20 mouse cellular contexts compared by ENCODE assay signal in genomic region chr17:13052124-13052813, GRCm38 (mm10). TPM values are rescaled to one million over a fixed set of nuclear protein-coding genes. Genes with fewer than 3 reads are reported as not detected.
DNase-seq lines count a peak whose midpoint lies in the region; ATAC-seq and TF ChIP-seq lines count a peak whose summit lies in the region.
"Not testable (repeated sequence)": the region's sequence is repeated elsewhere in the genome, so short reads cannot be mapped to it uniquely, and the experiment has no call there.
"Had no signal": no experiment of that assay in that cellular context is flagged by ENCODE, and none has a peak within 500 bp of the region (broad histone marks: within the 10 kb centered on the region; RNA-seq: fewer than 3 reads in every experiment).

Gene Gpr31b, minus strand, starts transcription at chr17:13052296.

- DNase-seq in forebrain, postnatal 0 days; heart, postnatal 0 days (ENCODE audit: low spot score); hindbrain, postnatal 0 days (ENCODE audit: low spot score): not testable (repeated sequence)
- DNase-seq in heart, adult 8-10 months (ENCODE audit: low spot score) = peak; percentile 48

- not testable (repeated sequence) for H3K4me2 ChIP-seq in forebrain, postnatal 0 days (ENCODE audit: low read depth); heart, postnatal 0 days (ENCODE audit: low read depth, low read length); hindbrain, postnatal 0 days (ENCODE audit: low read depth, low read length); lung, embryonic 15.5 days; stomach, embryonic 16.5 days (ENCODE audit: low read depth, low read length)

- not testable (repeated sequence) for H3K36me3 ChIP-seq in forebrain, postnatal 0 days (ENCODE audit: insufficient read depth); heart, postnatal 0 days (replicated peaks; ENCODE audit: control insufficient read depth, insufficient read depth, low read length); hindbrain, postnatal 0 days (ENCODE audit: insufficient read depth, low read length); lung, embryonic 15.5 days; stomach, embryonic 16.5 days (ENCODE audit: control insufficient read depth, insufficient read depth, low read length)

- not testable (repeated sequence) for H3K9me3 ChIP-seq in forebrain, postnatal 0 days (ENCODE audit: low read length); heart, postnatal 0 days (replicated peaks; ENCODE audit: control insufficient read depth, low read length); hindbrain, postnatal 0 days (ENCODE audit: low read length); lung, embryonic 15.5 days; stomach, embryonic 16.5 days (replicated peaks; ENCODE audit: control insufficient read depth, low read length)

- H3K27me3 ChIP-seq in forebrain, postnatal 0 days (ENCODE audit: insufficient read depth, low read length); heart, postnatal 0 days (ENCODE audit: control insufficient read depth, insufficient read depth, low read length); hindbrain, postnatal 0 days (ENCODE audit: insufficient read depth, low read length); lung, embryonic 15.5 days; stomach, embryonic 16.5 days (ENCODE audit: control insufficient read depth, insufficient read depth, low read length): not testable (repeated sequence)

- 50% methylated on average over 1 of the region's 8 CpGs for WGBS in forebrain, postnatal 0 days
- no CpG with 5 or more reads among the region's 8 CpGs for WGBS in heart, postnatal 0 days
- 29% methylated on average over 1 of the region's 8 CpGs for WGBS in hindbrain, postnatal 0 days
- 79% methylated on average over 2 of the region's 8 CpGs for whole genome bisulfite sequencing in lung, embryonic 15.5 days
- WGBS in stomach, embryonic 16.5 days = no CpG with 5 or more reads among the region's 8 CpGs

- not testable (repeated sequence) for TF ChIP-seq EP300 in heart, postnatal 0 days (IDR thresholded peaks at IDR 0.05; ENCODE audit: low read depth)

- not testable (repeated sequence) for H3K27ac ChIP-seq in forebrain, postnatal 0 days (ENCODE audit: low read depth, low read length); heart, postnatal 0 days (ENCODE audit: low read depth); hindbrain, postnatal 0 days; lung, embryonic 15.5 days; stomach, embryonic 16.5 days (ENCODE audit: low read length)

- not testable (repeated sequence) for H3K9ac ChIP-seq in forebrain, postnatal 0 days; heart, postnatal 0 days (replicated peaks; ENCODE audit: low read depth, low read length); hindbrain, postnatal 0 days (replicated peaks; ENCODE audit: low read length); lung, embryonic 15.5 days; stomach, embryonic 16.5 days (ENCODE audit: low read length)

- H3K4me1 ChIP-seq in forebrain, postnatal 0 days (ENCODE audit: insufficient read depth); heart, postnatal 0 days (ENCODE audit: control insufficient read depth, insufficient read depth); hindbrain, postnatal 0 days (ENCODE audit: insufficient read depth, low read length); lung, embryonic 15.5 days; stomach, embryonic 16.5 days (ENCODE audit: control insufficient read depth, insufficient read depth, low read length): not testable (repeated sequence)

- ATAC-seq in forebrain, postnatal 0 days = peak; percentile 42; the same call in 1 of the 2 replicates
- ATAC-seq in heart, postnatal 0 days (ENCODE audit: insufficient read depth, low read depth) = peak; percentile 53
- peak; percentile 65 for ATAC-seq in hindbrain, postnatal 0 days
- peak; percentile 58 for ATAC-seq in lung, embryonic 15.5 days (ENCODE audit: borderline replicate concordance, extremely low read depth, low FRiP score, low TSS enrichment)
- ATAC-seq in megakaryocyte, adult 5-6 weeks (ENCODE audit: poor library complexity, severe bottlenecking) = peak; percentile 73
- peak; percentile 73; the same call in 1 of the 2 replicates for ATAC-seq in stomach, embryonic 16.5 days (ENCODE audit: insufficient read depth, low FRiP score)

- not testable (repeated sequence) for TF ChIP-seq CTCF in forebrain, postnatal 0 days (IDR thresholded peaks at IDR 0.05; ENCODE audit: low read depth); heart, postnatal 0 days (IDR thresholded peaks at IDR 0.05; ENCODE audit: low read depth); hindbrain, postnatal 0 days (IDR thresholded peaks at IDR 0.05; ENCODE audit: low read depth)

- H3K4me3 ChIP-seq in forebrain, postnatal 0 days (ENCODE audit: low read depth, low read length); heart, postnatal 0 days (ENCODE audit: low read depth, low read length); hindbrain, postnatal 0 days (ENCODE audit: low read length); lung, embryonic 15.5 days; stomach, embryonic 16.5 days (replicated peaks; ENCODE audit: low read length): not testable (repeated sequence)

RNA-seq across cellular contexts. Expression of gene Gpr31b, which starts in this region (rescaled TPM):
- total RNA-seq in forebrain, postnatal 0 days (2014; rRNA removed) = 1.6 TPM in 1 of 2 replicates, not detected in the other
- not detected in 2 replicates for polyA plus RNA-seq in forebrain, postnatal 0 days (2015; fragmentation: Nextera tagmentation; extraction: Ambion mirVana)
- total RNA-seq in heart, adult 8-10 months (2022) = not detected
- not detected in 2 replicates for total RNA-seq in heart, postnatal 0 days (2014; rRNA removed; ENCODE audit: low replicate concordance)
- not detected in 2 replicates for polyA plus RNA-seq in heart, postnatal 0 days (2015; fragmentation: Nextera tagmentation; extraction: Ambion mirVana)
- total RNA-seq in hindbrain, postnatal 0 days (2014; rRNA removed) = 0.73 TPM in 1 of 2 replicates, not detected in the other
- polyA plus RNA-seq in hindbrain, postnatal 0 days (2015; fragmentation: Nextera tagmentation; extraction: Ambion mirVana) = not detected in 2 replicates
- polyA plus RNA-seq in lung, embryonic 15.5 days (2015; fragmentation: Nextera tagmentation; extraction: Ambion mirVana) = 0.26 TPM in 1 of 2 replicates, not detected in the other
- not detected in 2 replicates for total RNA-seq in megakaryocyte, adult 5-6 weeks (2015)
- 0.81 TPM in 1 of 2 replicates, not detected in the other for total RNA-seq in megakaryocyte, adult 5-6 weeks (2017)
- not detected in 2 replicates for polyA plus RNA-seq in stomach, embryonic 16.5 days (2015; fragmentation: Nextera tagmentation; extraction: Ambion mirVana)
- total RNA-seq: gastrocnemius, postnatal 10 days; gastrocnemius, postnatal 4 days; heart, postnatal 10 days had no signal
- polyA plus RNA-seq: cerebellum, adult 2 months; embryonic facial prominence, embryonic 11.5 days; embryonic facial prominence, embryonic 15.5 days; erythroblast, embryonic 14.5 days; forebrain, embryonic 10.5 days; forebrain, embryonic 15.5 days; frontal cortex, adult 2 months; G1E; hindbrain, embryonic 13.5 days; inflammation-experienced regulatory T-cells, adult 6 months had no signal

Comparison
In these comparisons a context has a peak if more than half of its experiments do, and no peak if none do; other contexts are left out.
1. Peak in DNase-seq in heart, adult 8-10 months; RNA of the gene not detected or under 1 TPM.
2. Peak in ATAC-seq in heart, postnatal 0 days; RNA of the gene not detected or under 1 TPM.
3. Peak in ATAC-seq in hindbrain, postnatal 0 days; RNA of the gene not detected or under 1 TPM.
4. Peak in ATAC-seq in lung, embryonic 15.5 days; RNA of the gene not detected or under 1 TPM.
5. Peak in ATAC-seq in megakaryocyte, adult 5-6 weeks; RNA of the gene not detected or under 1 TPM.
6. Peak in ATAC-seq in stomach, embryonic 16.5 days; RNA of the gene not detected or under 1 TPM.